Mouse (Mus musculus): ENCODE results near the gene Plekha6. TPM values are rescaled to one million over a fixed set of nuclear protein-coding genes. Genes with fewer than 3 reads are reported as not detected.

Plekha6 gene
- total and polyA plus RNA-seq, 2 experiments from 2014 or later, result 11.9 to 49.3 TPM

GRCm38 (mm10) chr1:133285907-133286306, 121.9 kb downstream of the Plekha6 start:
- Histone ChIP-seq H3K4me1 (ENCODE audit: insufficient read depth, low read length) (no peaks in the 10 kb centered on the region), H3K4me2 (ENCODE audit: low read depth, low read length, poor library complexity, severe bottlenecking) (no peak overlapping the region), H3K9me3 (ENCODE audit: low read length) (no peaks in the 10 kb centered on the region), H3K9ac (replicated peaks; ENCODE audit: low read length, poor library complexity, severe bottlenecking) (no peak overlapping the region), H3K36me3 (ENCODE audit: insufficient read depth, low read length) (peaks cover 69% of the 10 kb centered on the region), H3K27me3 (ENCODE audit: insufficient read depth, low read length) (no peaks in the 10 kb centered on the region), H3K27ac (ENCODE audit: low read depth, low read length) (no peak overlapping the region), H3K4me3 (ENCODE audit: low read depth, low read length) (no peak overlapping the region)
- DNase-seq (ENCODE audit: low spot score) (no peak), ATAC-seq (ENCODE audit: low FRiP score) (no peak)
- 91% methylated on average over 7 of the region's 7 CpGs for WGBS
- no peak for TF ChIP-seq CTCF (IDR thresholded peaks at IDR 0.05)

GRCm38 (mm10) chr1:133287051-133287450, 123.0 kb downstream of the Plekha6 start:
- 86% methylated on average over 4 of the region's 4 CpGs for WGBS
- H3K4me1 ChIP-seq (ENCODE audit: insufficient read depth, low read length), result no peaks in the 10 kb centered on the region
- DNase-seq (ENCODE audit: low spot score), result no peak
- ATAC-seq (ENCODE audit: low FRiP score), result no peak
- no peak overlapping the region for H3K4me3 ChIP-seq (ENCODE audit: low read depth, low read length)
- H3K4me2 ChIP-seq (ENCODE audit: low read depth, low read length, poor library complexity, severe bottlenecking), result no peak overlapping the region
- H3K27ac ChIP-seq (ENCODE audit: low read depth, low read length), result no peak overlapping the region
- H3K9me3 ChIP-seq (ENCODE audit: low read length), result no peaks in the 10 kb centered on the region
- no peak overlapping the region for H3K9ac ChIP-seq (replicated peaks; ENCODE audit: low read length, poor library complexity, severe bottlenecking)
- no peak for TF ChIP-seq CTCF (IDR thresholded peaks at IDR 0.05)
- H3K27me3 ChIP-seq (ENCODE audit: insufficient read depth, low read length), result no peaks in the 10 kb centered on the region
- peaks cover 66% of the 10 kb centered on the region for H3K36me3 ChIP-seq (ENCODE audit: insufficient read depth, low read length)

- WGBS, result 95% methylated on average over 12 of the region's 12 CpGs
These were observed 123.9 kb downstream of the Plekha6 start for GRCm38 (mm10) chr1:133287880-133288279.

GRCm38 (mm10) chr1:133291888-133292287, 127.9 kb downstream of the Plekha6 start:
- TF ChIP-seq CTCF (IDR thresholded peaks at IDR 0.05), result no peak

More at GRCm38 (mm10) chr1:133287880-133288279, 123.9 kb downstream of the Plekha6 start:
- no peaks in the 10 kb centered on the region for H3K4me1 ChIP-seq (ENCODE audit: insufficient read depth, low read length)
- no peak overlapping the region for H3K9ac ChIP-seq (replicated peaks; ENCODE audit: low read length, poor library complexity, severe bottlenecking)
- no peak overlapping the region for H3K27ac ChIP-seq (ENCODE audit: low read depth, low read length)
- no peak overlapping the region for H3K4me2 ChIP-seq (ENCODE audit: low read depth, low read length, poor library complexity, severe bottlenecking)
- TF ChIP-seq CTCF (IDR thresholded peaks at IDR 0.05), result no peak
- no peaks in the 10 kb centered on the region for H3K27me3 ChIP-seq (ENCODE audit: insufficient read depth, low read length)
- ATAC-seq (ENCODE audit: low FRiP score) (no peak), DNase-seq (ENCODE audit: low spot score) (no peak)
- peaks cover 63% of the 10 kb centered on the region for H3K36me3 ChIP-seq (ENCODE audit: insufficient read depth, low read length)
- no peaks in the 10 kb centered on the region for H3K9me3 ChIP-seq (ENCODE audit: low read length)
- no peak overlapping the region for H3K4me3 ChIP-seq (ENCODE audit: low read depth, low read length)

GRCm38 (mm10) chr1:133292608-133293007, 128.6 kb downstream of the Plekha6 start:
- DNase-seq (ENCODE audit: low spot score) (no peak), ATAC-seq (ENCODE audit: low FRiP score) (no peak)
- Histone ChIP-seq H3K9me3 (ENCODE audit: low read length) (no peaks in the 10 kb centered on the region), H3K36me3 (ENCODE audit: insufficient read depth, low read length) (peaks cover 57% of the 10 kb centered on the region), H3K27ac (ENCODE audit: low read depth, low read length) (no peak overlapping the region), H3K4me3 (ENCODE audit: low read depth, low read length) (no peak overlapping the region), H3K27me3 (ENCODE audit: insufficient read depth, low read length) (no peaks in the 10 kb centered on the region), H3K9ac (replicated peaks; ENCODE audit: low read length, poor library complexity, severe bottlenecking) (no peak overlapping the region), H3K4me1 (ENCODE audit: insufficient read depth, low read length) (no peaks in the 10 kb centered on the region), H3K4me2 (ENCODE audit: low read depth, low read length, poor library complexity, severe bottlenecking) (no peak overlapping the region)
- TF ChIP-seq CTCF (IDR thresholded peaks at IDR 0.05), result peak; percentile 52

More at GRCm38 (mm10) chr1:133291888-133292287, 127.9 kb downstream of the Plekha6 start:
- ATAC-seq (ENCODE audit: low FRiP score) (no peak), DNase-seq (ENCODE audit: low spot score) (no peak)
- Histone ChIP-seq H3K9ac (replicated peaks; ENCODE audit: low read length, poor library complexity, severe bottlenecking) (no peak overlapping the region), H3K36me3 (ENCODE audit: insufficient read depth, low read length) (peaks cover 61% of the 10 kb centered on the region), H3K27ac (ENCODE audit: low read depth, low read length) (no peak overlapping the region), H3K4me1 (ENCODE audit: insufficient read depth, low read length) (no peaks in the 10 kb centered on the region), H3K4me2 (ENCODE audit: low read depth, low read length, poor library complexity, severe bottlenecking) (no peak overlapping the region), H3K9me3 (ENCODE audit: low read length) (no peaks in the 10 kb centered on the region), H3K27me3 (ENCODE audit: insufficient read depth, low read length) (no peaks in the 10 kb centered on the region), H3K4me3 (ENCODE audit: low read depth, low read length) (no peak overlapping the region)
- WGBS, result 94% methylated on average over 6 of the region's 6 CpGs

GRCm38 (mm10) chr1:133296376-133296775, 132.4 kb downstream of the Plekha6 start:
- H3K4me3 ChIP-seq (ENCODE audit: low read depth, low read length), result no peak overlapping the region
- peaks cover 47% of the 10 kb centered on the region for H3K36me3 ChIP-seq (ENCODE audit: insufficient read depth, low read length)
- no peak overlapping the region for H3K27ac ChIP-seq (ENCODE audit: low read depth, low read length)
- no peaks in the 10 kb centered on the region for H3K9me3 ChIP-seq (ENCODE audit: low read length)
- ATAC-seq (ENCODE audit: low FRiP score) (no peak), DNase-seq (ENCODE audit: low spot score) (peak; percentile 70)
- TF ChIP-seq CTCF (IDR thresholded peaks at IDR 0.05), result no peak
- no peak overlapping the region for H3K9ac ChIP-seq (replicated peaks; ENCODE audit: low read length, poor library complexity, severe bottlenecking)
- H3K4me2 ChIP-seq (ENCODE audit: low read depth, low read length, poor library complexity, severe bottlenecking), result no peak overlapping the region
- H3K27me3 ChIP-seq (ENCODE audit: insufficient read depth, low read length), result no peaks in the 10 kb centered on the region
- no peaks in the 10 kb centered on the region for H3K4me1 ChIP-seq (ENCODE audit: insufficient read depth, low read length)
- WGBS, result 82% methylated on average over 9 of the region's 9 CpGs

Measured in midbrain, postnatal 0 days (tissue).